Comparison of ENCODE assay signal across 36 mouse cellular contexts in genomic region chr4:58469035-58469434, GRCm38 (mm10).
DNase-seq lines count a peak whose midpoint lies in the region; ATAC-seq and TF ChIP-seq lines count a peak whose summit lies in the region.
"Had no signal": no experiment of that assay in that cellular context is flagged by ENCODE, and none has a peak within 500 bp of the region (broad histone marks: within the 10 kb centered on the region; RNA-seq: fewer than 3 reads in every experiment).

No protein-coding gene starts in this region.

- no peak for TF ChIP-seq CTCF in lung, embryonic 14.5 days (IDR thresholded peaks at IDR 0.05; ENCODE audit: low read depth)

- WGBS in forebrain, embryonic 13.5 days: 81% methylated on average over 7 of the region's 7 CpGs
- 89% methylated on average over 7 of the region's 7 CpGs for WGBS in forebrain, embryonic 12.5 days
- WGBS in lung, embryonic 14.5 days: 73% methylated on average over 7 of the region's 7 CpGs
- WGBS in forebrain, embryonic 16.5 days: 52% methylated on average over 7 of the region's 7 CpGs

- H3K4me1 ChIP-seq in forebrain, embryonic 13.5 days: no peaks in the 10 kb centered on the region
- 0 out of 2 replicates have a peak, but pooled peaks cover 2% of the 10 kb centered on the region for H3K4me1 ChIP-seq in forebrain, embryonic 12.5 days
- H3K4me1 ChIP-seq in lung, embryonic 14.5 days (ENCODE audit: insufficient read depth): no peaks in the 10 kb centered on the region
- peaks cover 4% of the 10 kb centered on the region for H3K4me1 ChIP-seq in forebrain, embryonic 16.5 days (replicated peaks; ENCODE audit: control insufficient read depth, insufficient read depth, low read length)
- H3K4me1 ChIP-seq: hindbrain, embryonic 13.5 days; midbrain, embryonic 10.5 days; neural tube, embryonic 12.5 days had no signal

- peak; percentile 62; the same call in 1 of the 2 replicates for ATAC-seq in forebrain, embryonic 13.5 days
- no peak for ATAC-seq in forebrain, embryonic 12.5 days (ENCODE audit: low FRiP score)
- no peak for ATAC-seq in lung, embryonic 14.5 days (ENCODE audit: insufficient read depth)
- ATAC-seq in forebrain, embryonic 16.5 days: peak; percentile 54
- ATAC-seq: activated CD4-positive, CD25-positive, alpha-beta regulatory T cell, adult 4 months; CD4-positive, CD25-positive, alpha-beta regulatory T cell, adult 4 months; intestine, embryonic 16.5 days; midbrain, embryonic 16.5 days had no signal

- no peaks in the 10 kb centered on the region for H3K36me3 ChIP-seq in forebrain, embryonic 13.5 days (ENCODE audit: poor library complexity, severe bottlenecking)
- no peaks in the 10 kb centered on the region for H3K36me3 ChIP-seq in forebrain, embryonic 12.5 days (replicated peaks)
- no peaks in the 10 kb centered on the region for H3K36me3 ChIP-seq in lung, embryonic 14.5 days (ENCODE audit: insufficient read depth)
- H3K36me3 ChIP-seq in forebrain, embryonic 16.5 days (ENCODE audit: control insufficient read depth, insufficient read depth): no peaks in the 10 kb centered on the region
- H3K36me3 ChIP-seq: embryonic facial prominence, embryonic 13.5 days; hindbrain, embryonic 13.5 days; midbrain, embryonic 10.5 days; neural tube, embryonic 12.5 days had no signal

- H3K27me3 ChIP-seq in forebrain, embryonic 13.5 days: no peaks in the 10 kb centered on the region
- no peaks in the 10 kb centered on the region for H3K27me3 ChIP-seq in forebrain, embryonic 12.5 days
- no peaks in the 10 kb centered on the region for H3K27me3 ChIP-seq in lung, embryonic 14.5 days (ENCODE audit: insufficient read depth, low read length)
- no peaks in the 10 kb centered on the region for H3K27me3 ChIP-seq in forebrain, embryonic 16.5 days (replicated peaks; ENCODE audit: control insufficient read depth, insufficient read depth, low read length)
- H3K27me3 ChIP-seq: embryonic facial prominence, embryonic 13.5 days; hindbrain, embryonic 13.5 days; limb, embryonic 12.5 days; neural tube, embryonic 12.5 days had no signal

- DNase-seq in lung, embryonic 14.5 days: peak; percentile 6
- DNase-seq in lung, postnatal 4 days: no peak
- no peak for DNase-seq in frontal cortex, adult 2 months (ENCODE audit: extremely low spot score in 1 of 2, low spot score in 1 of 2)
- no peak for DNase-seq in cerebellum, adult 9-10 months
- no peak for DNase-seq in ovary, postnatal 10 days (ENCODE audit: low spot score)
- DNase-seq: adrenal gland, adult 2 months; cerebellum, adult 11-12 months; cerebellum, postnatal 10 days; gastrocnemius, adult 2 months; gastrocnemius, postnatal 36 days; heart, adult 18-20 months; heart, postnatal 4 days; kidney, adult 8-10 months; kidney, postnatal 4 days; layer of hippocampus, postnatal 36 days; lung, adult 2 months; lung, postnatal 14 days; right cerebral cortex, postnatal 4 days; thymus, adult 2 months; thymus, postnatal 36 days had no signal

- no peak overlapping the region for H3K4me2 ChIP-seq in forebrain, embryonic 13.5 days
- H3K4me2 ChIP-seq in forebrain, embryonic 12.5 days: no peak overlapping the region
- H3K4me2 ChIP-seq in lung, embryonic 14.5 days: no peak overlapping the region
- H3K4me2 ChIP-seq in forebrain, embryonic 16.5 days (ENCODE audit: low read length): no peak overlapping the region
- H3K4me2 ChIP-seq: embryonic facial prominence, embryonic 13.5 days; heart, embryonic 11.5 days; hindbrain, embryonic 13.5 days; limb, embryonic 12.5 days; neural tube, embryonic 12.5 days had no signal

- no peak overlapping the region for H3K27ac ChIP-seq in forebrain, embryonic 13.5 days
- H3K27ac ChIP-seq in forebrain, embryonic 12.5 days: no peak overlapping the region
- H3K27ac ChIP-seq in lung, embryonic 14.5 days (ENCODE audit: low read depth): no peak overlapping the region
- no peak overlapping the region for H3K27ac ChIP-seq in forebrain, embryonic 16.5 days (ENCODE audit: low read length)
- H3K27ac ChIP-seq: embryonic facial prominence, embryonic 13.5 days; gastrocnemius, adult 2 months; hindbrain, embryonic 13.5 days; kidney, postnatal 0 days; limb, embryonic 12.5 days; liver, embryonic 14.5 days; midbrain, embryonic 10.5 days; neural tube, embryonic 12.5 days had no signal

- H3K9ac ChIP-seq in forebrain, embryonic 13.5 days: no peak overlapping the region
- no peak overlapping the region for H3K9ac ChIP-seq in forebrain, embryonic 12.5 days
- H3K9ac ChIP-seq in lung, embryonic 14.5 days: no peak overlapping the region
- H3K9ac ChIP-seq in forebrain, embryonic 16.5 days (replicated peaks; ENCODE audit: low read depth, low read length): no peak overlapping the region
- H3K9ac ChIP-seq: embryonic facial prominence, embryonic 13.5 days; hindbrain, embryonic 13.5 days; limb, embryonic 12.5 days; liver, embryonic 14.5 days; neural tube, embryonic 12.5 days had no signal

- no peak overlapping the region for H3K4me3 ChIP-seq in forebrain, embryonic 13.5 days
- H3K4me3 ChIP-seq in forebrain, embryonic 12.5 days (replicated peaks): no peak overlapping the region
- no peak overlapping the region for H3K4me3 ChIP-seq in lung, embryonic 14.5 days (ENCODE audit: low read depth, low read length)
- no peak overlapping the region for H3K4me3 ChIP-seq in forebrain, embryonic 16.5 days (replicated peaks; ENCODE audit: low read length)
- H3K4me3 ChIP-seq: embryonic facial prominence, embryonic 13.5 days; erythroblast, embryonic 14.5 days; gastrocnemius, adult 2 months; hindbrain, embryonic 13.5 days; limb, embryonic 12.5 days; midbrain, embryonic 10.5 days; neural tube, embryonic 12.5 days had no signal

- no peaks in the 10 kb centered on the region for H3K9me3 ChIP-seq in forebrain, embryonic 13.5 days (replicated peaks)
- H3K9me3 ChIP-seq in forebrain, embryonic 12.5 days: no peaks in the 10 kb centered on the region
- no peaks in the 10 kb centered on the region for H3K9me3 ChIP-seq in lung, embryonic 14.5 days (ENCODE audit: low read depth, low read length)
- H3K9me3 ChIP-seq in forebrain, embryonic 16.5 days (ENCODE audit: control insufficient read depth, low read length): no peaks in the 10 kb centered on the region
- H3K9me3 ChIP-seq: embryonic facial prominence, embryonic 13.5 days; hindbrain, embryonic 13.5 days; limb, embryonic 12.5 days; midbrain, embryonic 10.5 days; neural tube, embryonic 12.5 days had no signal

Comparison
In these comparisons a context has a peak if more than half of its experiments do, and no peak if none do; other contexts are left out.
1. ATAC-seq: peak in forebrain, embryonic 13.5 days (single experiment) and forebrain, embryonic 16.5 days (single experiment); none in forebrain, embryonic 12.5 days (single experiment) and lung, embryonic 14.5 days (single experiment).